Mouse (Mus musculus): ENCODE measurements around the gene Tln1. TPM values are rescaled to one million over a fixed set of nuclear protein-coding genes. Genes with fewer than 3 reads are reported as not detected.

The Tln1 gene
- total and polyA plus RNA-seq, 3 experiments, result 22.3 to 59.3 (median 50.1) TPM

GRCm38 (mm10) chr4:43578376-43579204 lies 16.1 kb upstream of the Tln1 start, which contains the start of the genes Rgp1 and Gba2 (continued):
- TF ChIP-seq SMC3 (IDR thresholded peaks at IDR 0.05; ENCODE audit: low read depth, low read length), result no peak
- TF ChIP-seq PAX5 (IDR thresholded peaks at IDR 0.05; ENCODE audit: low read length), result no peak
- no peak for TF ChIP-seq E2F4 (IDR thresholded peaks at IDR 0.05; ENCODE audit: insufficient replicate concordance, low read depth, low read length)
- peak; percentile 61 for TF ChIP-seq MAX (IDR thresholded peaks at IDR 0.05; ENCODE audit: low read length)
- no peak for TF ChIP-seq EP300 (IDR thresholded peaks at IDR 0.05; ENCODE audit: low read length)
- TF ChIP-seq UBTF (IDR thresholded peaks at IDR 0.05; ENCODE audit: low read depth, low read length), result 0 out of 2 replicates have a peak, but pooled peaks have one; percentile 38
- TF ChIP-seq ZNF384 (IDR thresholded peaks at IDR 0.05; ENCODE audit: low read depth, low read length), result no peak
- TF ChIP-seq ZKSCAN1 (IDR thresholded peaks at IDR 0.05; ENCODE audit: borderline replicate concordance, low read depth, low read length), result no peak

GRCm38 (mm10) chr4:43577237-43577881 lies 14.9 kb upstream of the Tln1 start:
- Histone ChIP-seq H3K9ac (ENCODE audit: insufficient read depth, low read depth) (peak overlapping the region; percentile 35; the same call in 1 of the 2 replicates), H3K27ac (ENCODE audit: insufficient read depth, low read depth) (no peak overlapping the region), H3K27me3 (replicated peaks) (no peaks in the 10 kb centered on the region), H3K9me3 (replicated peaks; ENCODE audit: low read length) (no peaks in the 10 kb centered on the region), H3K79me2 (replicated peaks; ENCODE audit: control insufficient read depth, extremely low read depth, insufficient read depth, poor library complexity, severe bottlenecking) (peaks cover 7% of the 10 kb centered on the region), H3K4me2 (ENCODE audit: insufficient read depth, low read depth, poor library complexity, severe bottlenecking) (peak overlapping the region; percentile 67), H3K4me3 (replicated peaks in 1 of 3; ENCODE audit: low read depth in 2 of 3, low read length in 2 of 3, poor library complexity in 1 of 3) (peak overlapping the region; percentile 73 to 80 (median 77)), H3K36me3 (replicated peaks in 1 of 2; ENCODE audit: control insufficient read depth in 1 of 2, insufficient read depth in 1 of 2, low read length in 1 of 2) (peaks cover 23 to 58% of the 10 kb centered on the region in 2 experiments), H3K4me1 (ENCODE audit: control insufficient read depth in 1 of 2, insufficient read depth in 2 of 2) (peaks cover 14 to 44% of the 10 kb centered on the region in 2 experiments)
- in situ Hi-C loops (cut with MboI; ENCODE audit: low pct_ligation_motif_present, low pct_unique_long_range_greater_than_20kb, low sequenced_read_pairs), result no loop called here
- DNase-seq (ENCODE audit: extremely low read depth), result no peak
- dilution Hi-C loops (cut with MboI; ENCODE audit: extremely low pct_ligation_motif_present, extremely low pct_unique_long_range_greater_than_20kb, low sequenced_read_pairs), result no loop called here
- TF ChIP-seq CHD2 (IDR thresholded peaks at IDR 0.05; ENCODE audit: low read length) (no peak), EP300 (IDR thresholded peaks at IDR 0.05; ENCODE audit: low read length) (no peak)

GRCm38 (mm10) chr4:43575356-43575755 lies 12.9 kb upstream of the Tln1 start:
- H3K4me1 ChIP-seq (ENCODE audit: control insufficient read depth in 1 of 2, insufficient read depth in 2 of 2), result peaks cover 14 to 39% of the 10 kb centered on the region in 2 experiments
- H3K79me2 ChIP-seq (replicated peaks; ENCODE audit: control insufficient read depth, extremely low read depth, insufficient read depth, poor library complexity, severe bottlenecking), result peaks cover 7% of the 10 kb centered on the region
- no peak overlapping the region for H3K27ac ChIP-seq (ENCODE audit: insufficient read depth, low read depth)
- peaks cover 20 to 57% of the 10 kb centered on the region in 2 experiments for H3K36me3 ChIP-seq (replicated peaks in 1 of 2; ENCODE audit: control insufficient read depth in 1 of 2, insufficient read depth in 1 of 2, low read length in 1 of 2)
- no peak for TF ChIP-seq ZMIZ1 (IDR thresholded peaks at IDR 0.05; ENCODE audit: low read depth, low read length)
- no peak for TF ChIP-seq HCFC1 (IDR thresholded peaks at IDR 0.05; ENCODE audit: low read depth, low read length)
- TF ChIP-seq ZC3H11A (IDR thresholded peaks at IDR 0.05; ENCODE audit: low read depth, low read length), result no peak
- no peak for TF ChIP-seq KAT2A (IDR thresholded peaks at IDR 0.05; ENCODE audit: insufficient replicate concordance, low read length)
- TF ChIP-seq TCF12 (IDR thresholded peaks at IDR 0.05; ENCODE audit: low read depth, low read length), result no peak
- TF ChIP-seq MEF2A (IDR thresholded peaks at IDR 0.05; ENCODE audit: borderline replicate concordance, low read depth, low read length), result no peak
- TF ChIP-seq ZKSCAN1 (IDR thresholded peaks at IDR 0.05; ENCODE audit: borderline replicate concordance, low read depth, low read length), result no peak
- TF ChIP-seq MXI1 (IDR thresholded peaks at IDR 0.05; ENCODE audit: low read depth, low read length), result no peak
- TF ChIP-seq PAX5 (IDR thresholded peaks at IDR 0.05; ENCODE audit: low read length), result no peak
- TF ChIP-seq USF2 (conservative IDR thresholded peaks at IDR 0.05; ENCODE audit: low read depth, low read length), result no peak
- no peak for TF ChIP-seq POLR2AphosphoS2 (IDR thresholded peaks at IDR 0.05; ENCODE audit: low read depth, low read length)
- TF ChIP-seq IRF4 (IDR thresholded peaks at IDR 0.05; ENCODE audit: low read depth, low read length), result no peak
- no peak for TF ChIP-seq SMC3 (IDR thresholded peaks at IDR 0.05; ENCODE audit: low read depth, low read length)
- TF ChIP-seq NELFE (IDR thresholded peaks at IDR 0.05; ENCODE audit: low read depth, low read length), result no peak
- no peak for TF ChIP-seq MYC (IDR thresholded peaks at IDR 0.05; ENCODE audit: low read depth, low read length)
- no peak for TF ChIP-seq MAX (IDR thresholded peaks at IDR 0.05; ENCODE audit: low read length)
- no peak overlapping the region for H3K4me3 ChIP-seq (replicated peaks in 1 of 3; ENCODE audit: low read depth in 2 of 3, low read length in 2 of 3, poor library complexity in 1 of 3)
- no peak for DNase-seq (ENCODE audit: extremely low read depth)
- H3K4me2 ChIP-seq (ENCODE audit: insufficient read depth, low read depth, poor library complexity, severe bottlenecking), result no peak overlapping the region
- H3K9ac ChIP-seq (ENCODE audit: insufficient read depth, low read depth), result no peak overlapping the region
- in situ Hi-C loops (cut with MboI; ENCODE audit: low pct_ligation_motif_present, low pct_unique_long_range_greater_than_20kb, low sequenced_read_pairs) (no loop called here), dilution Hi-C loops (cut with MboI; ENCODE audit: extremely low pct_ligation_motif_present, extremely low pct_unique_long_range_greater_than_20kb, low sequenced_read_pairs) (no loop called here)
- no peaks in the 10 kb centered on the region for H3K9me3 ChIP-seq (replicated peaks; ENCODE audit: low read length)
- H3K27me3 ChIP-seq (replicated peaks), result no peaks in the 10 kb centered on the region
